Comparison of ENCODE assay signal across 8 mouse cellular contexts in the genomic region with DNA sequence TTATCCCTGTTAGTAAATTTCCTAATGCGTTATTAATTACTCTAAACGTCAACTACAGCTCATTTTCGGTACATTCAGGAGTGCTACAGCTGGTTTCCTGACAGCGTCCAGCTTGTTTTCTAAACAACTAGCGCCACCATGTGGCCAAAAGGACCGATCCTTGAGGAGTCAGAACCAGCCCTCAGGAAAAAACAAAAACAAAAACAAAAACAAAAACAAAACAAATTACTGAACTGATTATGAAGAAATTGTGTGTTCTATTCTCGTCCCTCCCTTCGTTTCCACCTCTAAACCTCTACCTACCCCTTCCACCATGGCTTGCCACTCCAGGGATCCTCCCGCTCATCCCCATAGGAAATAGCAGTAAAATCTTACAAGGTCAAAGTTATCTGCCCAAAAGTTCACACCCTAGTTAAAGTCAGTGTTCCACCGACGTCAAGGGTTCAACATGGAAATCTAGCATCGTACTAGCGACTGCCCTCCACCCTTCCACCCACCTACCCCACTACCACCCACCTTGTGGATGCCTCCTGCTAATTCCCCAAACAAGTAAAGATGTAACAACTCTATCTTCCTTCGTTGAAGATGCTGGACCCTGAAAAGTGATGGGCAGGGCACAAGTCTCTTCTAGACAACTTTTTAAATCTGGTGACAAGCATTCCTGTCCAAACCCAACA. TPM values are rescaled to one million over a fixed set of nuclear protein-coding genes. Genes with fewer than 3 reads are reported as not detected.
DNase-seq lines count a peak whose midpoint lies in the region; ATAC-seq lines count a peak whose summit lies in the region.

No protein-coding gene starts in this region.

- ATAC-seq in forebrain, embryonic 13.5 days = peak; percentile 86
- peak; percentile 71; the same call in 1 of the 2 replicates for ATAC-seq in hindbrain, embryonic 11.5 days (ENCODE audit: low FRiP score)
- peak; percentile 76; the same call in 1 of the 2 replicates for ATAC-seq in lung, embryonic 15.5 days (ENCODE audit: borderline replicate concordance, extremely low read depth, low FRiP score, low TSS enrichment)

- peak overlapping the region; percentile 35; the same call in 1 of the 2 replicates for H3K4me3 ChIP-seq in brown adipose tissue, adult 24 weeks (ENCODE audit: insufficient read depth, low read depth, low read length)
- peak overlapping the region; percentile 33 for H3K4me3 ChIP-seq in forebrain, embryonic 13.5 days
- H3K4me3 ChIP-seq in hindbrain, embryonic 11.5 days (ENCODE audit: low read depth, low read length) = peak overlapping the region; percentile 13; the same call in 1 of the 2 replicates
- peak overlapping the region; percentile 12 for H3K4me3 ChIP-seq in lung, embryonic 15.5 days

- WGBS in forebrain, embryonic 13.5 days = 18% methylated on average over 14 of the region's 14 CpGs
- WGBS in hindbrain, embryonic 11.5 days = 19% methylated on average over 14 of the region's 14 CpGs
- WGBS in lung, embryonic 15.5 days = 17% methylated on average over 14 of the region's 14 CpGs

- no peaks in the 10 kb centered on the region for H3K4me1 ChIP-seq in brown adipose tissue, adult 24 weeks (ENCODE audit: control insufficient read depth, insufficient read depth, insufficient read length, low read length)
- H3K4me1 ChIP-seq in forebrain, embryonic 13.5 days = peaks cover 9% of the 10 kb centered on the region
- H3K4me1 ChIP-seq in hindbrain, embryonic 11.5 days (replicated peaks; ENCODE audit: control insufficient read depth, insufficient read depth, low read length) = no peaks in the 10 kb centered on the region
- no peaks in the 10 kb centered on the region for H3K4me1 ChIP-seq in lung, embryonic 15.5 days

- H3K36me3 ChIP-seq in forebrain, embryonic 13.5 days (ENCODE audit: poor library complexity, severe bottlenecking) = no peaks in the 10 kb centered on the region
- no peaks in the 10 kb centered on the region for H3K36me3 ChIP-seq in hindbrain, embryonic 11.5 days (ENCODE audit: control insufficient read depth, insufficient read depth, low read length)
- no peaks in the 10 kb centered on the region for H3K36me3 ChIP-seq in lung, embryonic 15.5 days

- peaks cover 17% of the 10 kb centered on the region for H3K27me3 ChIP-seq in forebrain, embryonic 13.5 days
- no peaks in the 10 kb centered on the region for H3K27me3 ChIP-seq in hindbrain, embryonic 11.5 days (ENCODE audit: control insufficient read depth, insufficient read depth, low read length)
- H3K27me3 ChIP-seq in lung, embryonic 15.5 days = peaks cover 3% of the 10 kb centered on the region; the same call in 1 of the 2 replicates

- H3K4me2 ChIP-seq in forebrain, embryonic 13.5 days = peak overlapping the region; percentile 61
- H3K4me2 ChIP-seq in hindbrain, embryonic 11.5 days (replicated peaks; ENCODE audit: low read depth, low read length) = peak overlapping the region; percentile 37
- H3K4me2 ChIP-seq in lung, embryonic 15.5 days = peak overlapping the region; percentile 48

- peak; percentile 56 for DNase-seq in ES-CJ7 (ENCODE audit: low read depth, low spot score)
- peak; percentile 88 for DNase-seq in hindbrain, embryonic 11.5 days (ENCODE audit: low spot score)
- peak; percentile 78 for DNase-seq in layer of hippocampus, adult 9-10 months (ENCODE audit: low spot score)
- peak; percentile 91 for DNase-seq in retina, embryonic 14.5 days (ENCODE audit: low spot score)
- DNase-seq in thymus, postnatal 4 days = peak; percentile 96

- no peaks in the 10 kb centered on the region for H3K9me3 ChIP-seq in forebrain, embryonic 13.5 days (replicated peaks)
- no peaks in the 10 kb centered on the region for H3K9me3 ChIP-seq in hindbrain, embryonic 11.5 days (ENCODE audit: control insufficient read depth, low read length)
- no peaks in the 10 kb centered on the region for H3K9me3 ChIP-seq in lung, embryonic 15.5 days

- no peak overlapping the region for H3K27ac ChIP-seq in brown adipose tissue, adult 24 weeks (replicated peaks; ENCODE audit: low read depth, low read length)
- H3K27ac ChIP-seq in forebrain, embryonic 13.5 days = no peak overlapping the region
- H3K27ac ChIP-seq in hindbrain, embryonic 11.5 days (ENCODE audit: low read depth, low read length) = no peak overlapping the region
- no peak overlapping the region for H3K27ac ChIP-seq in lung, embryonic 15.5 days

- peak overlapping the region; percentile 58 for H3K9ac ChIP-seq in forebrain, embryonic 13.5 days
- peak overlapping the region; percentile 36; the same call in 1 of the 2 replicates for H3K9ac ChIP-seq in hindbrain, embryonic 11.5 days (ENCODE audit: low read depth, low read length)
- no peak overlapping the region for H3K9ac ChIP-seq in lung, embryonic 15.5 days

RNA-seq across cellular contexts. Expression of a gene that starts 3.7 kb away (rescaled TPM):
- 140 and 164 TPM in 2 replicates for polyA plus RNA-seq in brown adipose tissue, adult 24 weeks (2012; ENCODE audit: insufficient read depth, insufficient read length, missing spikeins)
- 53.6 and 59.0 TPM in 2 replicates for polyA plus RNA-seq in forebrain, embryonic 13.5 days (2015; fragmentation: Nextera tagmentation; extraction: Ambion mirVana)
- 69.9 and 72.5 TPM in 2 replicates for polyA plus RNA-seq in hindbrain, embryonic 11.5 days (2014; fragmentation: Nextera tagmentation; extraction: Ambion mirVana)
- 57.8 and 58.7 TPM in 2 replicates for polyA plus RNA-seq in lung, embryonic 15.5 days (2015; fragmentation: Nextera tagmentation; extraction: Ambion mirVana)

RNA-seq across cellular contexts. Expression of a gene that starts 3.8 kb away (rescaled TPM):
- polyA plus RNA-seq in brown adipose tissue, adult 24 weeks (2012; ENCODE audit: insufficient read depth, insufficient read length, missing spikeins) = not detected in 2 replicates
- polyA plus RNA-seq in forebrain, embryonic 13.5 days (2015; fragmentation: Nextera tagmentation; extraction: Ambion mirVana) = 0.06 and 0.08 TPM in 2 replicates
- polyA plus RNA-seq in hindbrain, embryonic 11.5 days (2014; fragmentation: Nextera tagmentation; extraction: Ambion mirVana) = 0.39 and 0.59 TPM in 2 replicates
- polyA plus RNA-seq in lung, embryonic 15.5 days (2015; fragmentation: Nextera tagmentation; extraction: Ambion mirVana) = 0.59 and 2.9 TPM in 2 replicates

RNA-seq across cellular contexts. Expression of a gene that starts 25.2 kb away (rescaled TPM):
- 6.2 and 7.1 TPM in 2 replicates for polyA plus RNA-seq in brown adipose tissue, adult 24 weeks (2012; ENCODE audit: insufficient read depth, insufficient read length, missing spikeins)
- polyA plus RNA-seq in forebrain, embryonic 13.5 days (2015; fragmentation: Nextera tagmentation; extraction: Ambion mirVana) = 10.4 and 12.2 TPM in 2 replicates
- 16.5 and 19.2 TPM in 2 replicates for polyA plus RNA-seq in hindbrain, embryonic 11.5 days (2014; fragmentation: Nextera tagmentation; extraction: Ambion mirVana)
- polyA plus RNA-seq in lung, embryonic 15.5 days (2015; fragmentation: Nextera tagmentation; extraction: Ambion mirVana) = 9.5 and 9.8 TPM in 2 replicates

RNA-seq across cellular contexts. Expression of a gene that starts 28.5 kb away (rescaled TPM):
- not detected in 2 replicates for polyA plus RNA-seq in brown adipose tissue, adult 24 weeks (2012; ENCODE audit: insufficient read depth, insufficient read length, missing spikeins)
- not detected in 2 replicates for polyA plus RNA-seq in forebrain, embryonic 13.5 days (2015; fragmentation: Nextera tagmentation; extraction: Ambion mirVana)
- 0.06 and 0.49 TPM in 2 replicates for polyA plus RNA-seq in hindbrain, embryonic 11.5 days (2014; fragmentation: Nextera tagmentation; extraction: Ambion mirVana)
- polyA plus RNA-seq in lung, embryonic 15.5 days (2015; fragmentation: Nextera tagmentation; extraction: Ambion mirVana) = 0.35 and 2.4 TPM in 2 replicates
